Mouse (Mus musculus): ENCODE results near the gene Il4ra.

Il4ra gene

DNA sequence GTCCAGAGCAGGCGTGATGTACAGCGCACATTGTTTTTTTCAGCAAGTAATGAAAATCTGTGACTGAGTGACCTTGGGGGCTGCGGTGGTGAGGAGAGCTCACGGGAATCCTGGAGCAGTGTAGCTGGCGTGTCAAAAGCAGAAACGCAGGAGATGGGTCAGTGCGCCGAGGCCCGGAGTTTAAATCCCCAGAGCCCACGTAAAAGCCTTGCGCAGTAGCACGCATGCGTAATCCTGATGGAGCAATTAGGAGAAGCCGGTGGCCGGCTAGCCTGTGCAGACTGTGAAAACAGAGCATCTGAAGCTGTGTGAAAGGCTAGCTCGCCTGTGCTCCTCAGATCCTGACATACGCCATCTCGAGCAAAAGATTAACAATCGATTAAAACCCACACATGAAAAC lies 20.0 kb downstream of the Il4ra start:
- no peak for DNase-seq (ENCODE audit: low spot score in 2 of 2)

DNA sequence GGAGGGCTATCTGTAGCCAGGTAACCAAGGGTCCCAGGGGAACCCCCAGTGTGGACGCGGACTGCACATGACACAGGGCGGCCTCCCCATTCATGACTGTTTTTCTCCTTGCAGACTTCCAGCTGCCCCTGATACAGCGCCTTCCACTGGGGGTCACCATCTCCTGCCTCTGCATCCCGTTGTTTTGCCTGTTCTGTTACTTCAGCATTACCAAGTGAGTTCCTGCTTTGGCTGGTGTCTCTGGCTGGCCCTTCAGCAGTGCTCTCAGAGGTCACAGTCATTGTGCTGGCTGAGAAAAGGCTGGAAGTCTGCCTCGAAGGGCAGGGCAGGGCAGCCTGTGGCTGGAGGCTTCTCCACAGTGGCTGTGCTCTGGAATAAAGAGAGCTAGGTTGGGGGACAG lies 20.8 kb downstream of the Il4ra start:
- DNase-seq (ENCODE audit: low spot score in 2 of 2) = no peak

GRCm38 (mm10) chr7:125573849-125574248 lies 21.9 kb downstream of the Il4ra start:
- no peak for DNase-seq (ENCODE audit: low spot score in 2 of 2)

- DNase-seq (ENCODE audit: low spot score in 2 of 2) = no peak
Measured at GRCm38 (mm10) chr7:125574832-125575231, 22.9 kb downstream of the Il4ra start.

DNA sequence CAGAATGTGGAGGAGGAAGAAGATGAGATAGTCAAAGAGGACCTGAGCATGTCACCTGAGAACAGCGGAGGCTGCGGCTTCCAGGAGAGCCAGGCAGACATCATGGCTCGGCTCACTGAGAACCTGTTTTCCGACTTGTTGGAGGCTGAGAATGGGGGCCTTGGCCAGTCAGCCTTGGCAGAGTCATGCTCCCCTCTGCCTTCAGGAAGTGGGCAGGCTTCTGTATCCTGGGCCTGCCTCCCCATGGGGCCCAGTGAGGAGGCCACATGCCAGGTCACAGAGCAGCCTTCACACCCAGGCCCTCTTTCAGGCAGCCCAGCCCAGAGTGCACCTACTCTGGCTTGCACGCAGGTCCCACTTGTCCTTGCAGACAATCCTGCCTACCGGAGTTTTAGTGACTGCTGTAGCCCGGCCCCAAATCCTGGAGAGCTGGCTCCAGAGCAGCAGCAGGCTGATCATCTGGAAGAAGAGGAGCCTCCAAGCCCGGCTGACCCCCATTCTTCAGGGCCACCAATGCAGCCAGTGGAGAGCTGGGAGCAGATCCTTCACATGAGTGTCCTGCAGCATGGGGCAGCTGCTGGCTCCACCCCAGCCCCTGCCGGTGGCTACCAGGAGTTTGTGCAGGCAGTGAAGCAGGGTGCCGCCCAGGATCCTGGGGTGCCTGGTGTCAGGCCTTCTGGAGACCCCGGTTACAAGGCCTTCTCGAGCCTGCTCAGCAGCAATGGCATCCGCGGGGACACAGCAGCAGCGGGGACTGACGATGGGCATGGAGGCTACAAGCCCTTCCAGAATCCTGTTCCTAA lies 24.0 kb downstream of the Il4ra start:
- no peak for DNase-seq (ENCODE audit: low spot score in 2 of 2)

- DNase-seq (ENCODE audit: low spot score in 2 of 2) = peak; percentile 48 to 61
Measured at GRCm38 (mm10) chr7:125576982-125577381, 25.1 kb downstream of the Il4ra start.

DNA sequence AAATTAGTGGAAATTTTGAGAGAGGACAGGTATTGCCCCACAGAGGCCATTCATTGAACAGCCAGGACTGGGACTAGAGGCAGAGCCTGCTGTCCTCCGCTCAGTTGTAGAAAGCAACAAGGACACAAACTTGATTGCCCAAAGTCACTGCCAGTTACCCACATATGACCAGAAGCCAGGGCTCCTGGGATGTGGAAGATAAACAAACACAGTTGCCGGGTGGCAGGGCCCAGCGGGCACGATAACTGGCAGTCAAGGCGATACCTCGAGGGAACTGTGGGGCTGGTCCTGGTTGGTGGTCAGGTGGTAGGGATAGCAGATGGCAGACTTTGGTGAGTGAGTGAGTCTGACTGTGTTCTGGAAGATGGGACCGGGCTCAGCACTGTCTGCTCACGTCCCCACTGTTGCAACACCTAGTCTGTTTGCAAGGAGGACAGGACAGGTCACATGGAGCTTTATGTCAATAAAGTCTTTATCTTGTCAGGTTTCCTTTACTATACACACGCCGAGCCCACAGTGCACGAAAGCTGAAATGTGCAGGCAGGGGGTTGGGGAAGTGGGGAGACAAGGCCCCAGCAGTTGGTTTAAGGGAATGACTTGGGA lies 25.7 kb downstream of the Il4ra start:
- DNase-seq (ENCODE audit: low spot score in 2 of 2) = no peak

DNA sequence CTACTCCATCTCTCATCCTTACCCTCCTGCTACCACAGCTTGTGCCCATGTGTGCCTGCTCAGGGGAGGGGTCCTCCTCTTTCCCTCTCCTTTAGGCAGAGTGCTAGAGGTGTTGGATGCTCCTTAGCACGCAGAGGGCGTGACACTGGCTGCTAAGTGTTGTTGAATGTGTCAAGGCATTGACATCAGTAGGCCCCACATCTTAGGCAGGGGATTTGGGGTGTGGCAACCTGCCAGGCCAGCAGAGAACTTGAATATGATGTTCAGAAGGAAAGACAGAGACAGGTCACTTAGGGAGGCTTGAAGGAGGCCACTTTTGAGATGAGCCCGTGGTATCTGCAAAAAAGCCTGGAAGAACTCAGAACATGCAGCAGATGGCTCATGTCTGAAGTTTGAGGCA lies 26.2 kb downstream of the Il4ra start:
- no peak for DNase-seq (ENCODE audit: low spot score in 2 of 2)

DNA sequence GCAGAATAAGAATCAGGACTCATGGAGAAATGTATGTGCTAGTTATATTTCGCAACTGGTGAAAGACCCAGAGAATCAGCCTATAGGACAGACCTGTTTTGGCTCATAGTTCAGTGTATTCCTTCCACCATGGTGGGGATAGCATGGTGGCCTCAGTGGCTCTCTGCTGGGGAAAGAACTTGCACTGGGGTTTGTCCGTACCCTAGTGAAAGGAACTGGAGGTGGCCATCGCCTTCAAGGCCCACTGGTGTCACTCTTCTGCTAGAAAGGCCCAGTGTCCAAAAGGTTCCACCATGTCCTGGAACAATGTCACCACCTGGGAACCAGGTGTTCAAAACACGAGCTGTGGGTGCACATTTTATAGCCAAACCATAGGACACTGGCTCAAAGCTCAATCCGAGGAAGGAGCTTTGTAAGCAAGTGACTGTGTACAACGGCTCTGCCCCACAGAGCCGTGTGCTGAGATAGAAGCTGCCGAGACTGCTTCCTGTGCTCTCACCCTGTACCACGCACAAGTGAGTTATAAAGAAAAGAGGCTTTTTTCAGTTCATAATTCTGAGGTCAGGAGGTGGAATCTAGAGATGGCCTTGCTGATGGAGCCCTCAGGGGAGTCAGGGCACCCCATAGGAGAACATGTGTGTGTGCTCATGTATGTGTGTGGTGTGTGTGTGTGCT lies 27.8 kb downstream of the Il4ra start:
- no peak for DNase-seq (ENCODE audit: low spot score in 2 of 2)

- DNase-seq (ENCODE audit: low spot score in 2 of 2) = no peak
Measured at GRCm38 (mm10) chr7:125580220-125580549, 28.3 kb downstream of the Il4ra start.

- DNase-seq (ENCODE audit: low spot score in 2 of 2) = no peak
Measured at GRCm38 (mm10) chr7:125580625-125581316, 28.9 kb downstream of the Il4ra start.

DNA sequence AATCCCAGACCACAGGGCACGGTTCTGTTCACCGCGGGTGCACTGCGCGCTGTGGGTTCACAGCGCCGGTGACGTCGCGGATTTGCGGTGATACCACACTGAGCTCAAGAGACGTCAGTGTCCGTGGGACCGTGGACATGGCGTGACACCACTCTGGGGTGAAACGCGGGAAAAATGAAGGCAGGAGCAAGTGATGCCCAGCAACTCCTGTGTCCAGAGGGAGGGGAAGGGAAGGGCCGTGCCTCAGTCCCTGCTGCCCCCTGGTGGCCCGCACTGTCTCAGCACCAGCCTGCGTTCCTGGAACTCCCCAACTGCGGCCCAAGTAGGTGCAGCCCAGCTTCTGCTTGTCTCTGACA lies 29.4 kb downstream of the Il4ra start:
- peak; percentile 84 to 91 for DNase-seq (ENCODE audit: low spot score in 2 of 2)

- DNase-seq (ENCODE audit: low spot score in 2 of 2) = no peak
Measured at GRCm38 (mm10) chr7:125583325-125584004, 31.5 kb downstream of the Il4ra start.

DNA sequence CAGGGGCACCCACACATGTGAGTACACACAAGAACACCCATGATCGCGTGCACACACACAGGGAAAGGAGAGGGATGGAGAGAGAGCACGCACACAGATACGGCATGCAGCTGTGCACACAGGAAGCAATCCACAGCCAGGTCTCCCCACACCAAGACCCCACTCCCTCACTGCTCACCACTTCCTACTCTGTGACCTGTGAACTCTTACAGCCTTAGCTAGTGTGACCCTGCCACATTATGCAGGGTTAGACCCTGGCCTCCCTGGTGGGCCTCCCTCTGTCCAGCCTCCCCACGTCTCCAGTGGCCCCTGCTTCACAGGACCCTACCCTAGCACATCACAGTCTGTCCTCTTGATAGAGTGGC lies 32.1 kb downstream of the Il4ra start:
- DNase-seq (ENCODE audit: low spot score in 2 of 2) = no peak

- DNase-seq (ENCODE audit: low spot score in 2 of 2) = no peak
Measured at GRCm38 (mm10) chr7:125586355-125586754, 34.4 kb downstream of the Il4ra start.

GRCm38 (mm10) chr7:125588721-125589120 lies 36.8 kb downstream of the Il4ra start:
- DNase-seq (ENCODE audit: low spot score in 2 of 2) = no peak

GRCm38 (mm10) chr7:125589896-125590295 lies 38.0 kb downstream of the Il4ra start:
- DNase-seq (ENCODE audit: low spot score in 2 of 2) = no peak

DNA sequence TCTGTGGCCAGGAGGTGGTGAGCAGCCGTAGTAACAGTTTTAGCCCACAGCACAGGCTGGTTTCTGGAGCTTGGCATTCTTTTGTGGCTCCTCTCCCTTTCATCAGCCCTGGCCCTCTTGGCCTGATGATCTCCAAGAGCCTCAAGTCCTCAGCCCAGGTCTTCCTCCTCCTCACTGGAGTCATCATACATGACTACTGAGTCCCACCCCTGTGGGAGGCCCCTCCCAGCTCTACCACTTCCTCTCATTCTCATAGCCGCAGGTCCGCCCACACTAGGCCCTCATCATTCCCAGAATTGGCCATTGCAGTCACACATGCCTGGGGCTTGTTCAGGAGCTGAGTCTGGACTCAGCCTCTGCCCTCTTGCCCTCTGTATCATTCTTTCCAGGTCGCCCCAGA lies 41.9 kb downstream of the Il4ra start:
- DNase-seq (ENCODE audit: low spot score in 2 of 2) = no peak

DNA sequence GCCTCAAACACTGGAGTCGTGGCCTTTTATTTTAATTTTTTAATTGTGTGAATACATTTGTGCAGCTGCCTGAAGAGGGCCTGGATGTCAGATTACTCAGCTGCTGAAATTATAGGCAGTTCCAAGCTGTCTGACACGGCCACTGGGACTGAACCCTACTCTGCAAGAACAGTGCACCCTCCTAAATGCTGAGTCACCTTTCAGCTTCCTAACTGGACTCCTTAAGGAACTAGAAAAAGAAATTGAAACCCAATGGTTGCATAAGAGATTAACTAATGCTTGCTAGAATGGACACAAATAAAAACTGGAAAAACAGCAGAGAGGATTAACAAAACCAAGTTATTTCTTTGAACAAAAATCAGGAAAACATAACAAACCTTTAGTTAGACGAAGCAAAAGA lies 44.5 kb downstream of the Il4ra start:
- DNase-seq (ENCODE audit: low spot score in 2 of 2) = no peak

GRCm38 (mm10) chr7:125597083-125597482 lies 45.2 kb downstream of the Il4ra start:
- no peak for DNase-seq (ENCODE audit: low spot score in 2 of 2)

- DNase-seq (ENCODE audit: low spot score in 2 of 2) = no peak
Measured at GRCm38 (mm10) chr7:125597516-125598347, 45.8 kb downstream of the Il4ra start.
